Mouse (Mus musculus) hindbrain, embryonic 13.5 days (tissue): Measurements from ENCODE around the gene Rabgef1. TPM values are rescaled to one million over a fixed set of nuclear protein-coding genes. Genes with fewer than 3 reads are reported as not detected.
"Not testable (repeated sequence)": the region's sequence is repeated elsewhere in the genome, so short reads cannot be mapped to it uniquely, and the experiment has no call there.

Experiments
- ATAC-seq: fragments of 200-750 bp; cut with Nextera tagmentation; 2 replicates; pipeline ENCODE4 v1.8.0; 2017; ENCODE audit warnings: moderate TSS enrichment; ENCODE audit not compliant: low FRiP score
- H3K27ac ChIP-seq: fragments of 300-500 bp; sonication (generic); 2 replicates; pipeline ENCODE4 v1.5.1; 2015; ENCODE audit warnings: inconsistent platforms, mild to moderate bottlenecking, moderate library complexity
- H3K27me3 ChIP-seq: fragments of 300-500 bp; sonication (generic); 2 replicates; pipeline ENCODE4 v1.6.1; 2015; ENCODE audit warnings: mild to moderate bottlenecking, inconsistent platforms
- H3K36me3 ChIP-seq: fragments of 300-500 bp; sonication (generic); 2 replicates; pipeline ENCODE4 v1.6.1; 2015; ENCODE audit warnings: mild to moderate bottlenecking, inconsistent platforms
- H3K4me1 ChIP-seq: fragments of 300-500 bp; sonication (generic); replicated peaks from 2 replicates; pipeline ENCODE4 v1.6.1; 2015; ENCODE audit warnings: inconsistent platforms
- H3K4me2 ChIP-seq: fragments of 300-500 bp; sonication (generic); 2 replicates; pipeline ENCODE4 v1.6.1; 2015; ENCODE audit warnings: inconsistent platforms, mild to moderate bottlenecking, moderate library complexity
- H3K4me3 ChIP-seq: fragments of 300-500 bp; sonication (generic); 2 replicates; pipeline ENCODE4 v1.5.1; 2015; ENCODE audit warnings: mild to moderate bottlenecking, inconsistent platforms
- H3K9ac ChIP-seq: fragments of 300-500 bp; sonication (generic); 2 replicates; pipeline ENCODE4 v1.6.1; 2015; ENCODE audit warnings: mild to moderate bottlenecking, inconsistent platforms
- H3K9me3 ChIP-seq: fragments of 300-500 bp; sonication (generic); 2 replicates; pipeline ENCODE4 v1.6.1; 2016; ENCODE audit warnings: inconsistent platforms
- WGBS: fragments of 180-500 bp; shearing (Covaris S2); methylation state at CpG from one replicate; pipeline ENCODE4 v1.1.7; 2015; 5-methylcytosine and 5-hydroxymethylcytosine counted together
- polyA plus RNA-seq: library from polyadenylated mRNA; unstranded; fragments of >200 nt; fragmentation: Nextera tagmentation; extraction: Ambion mirVana; gene quantifications from 2 replicates; pipeline ENCODE4 v1.2.1, GENCODE M21; 2015

The Rabgef1 gene
- polyA plus RNA-seq, 1 experiment from 2014 or later, result 40.6 TPM

- 93% methylated on average over 3 of the region's 3 CpGs for WGBS
- no peaks in the 10 kb centered on the region for H3K9me3 ChIP-seq
- H3K9ac ChIP-seq, result no peak overlapping the region
- no peaks in the 10 kb centered on the region for H3K27me3 ChIP-seq
- H3K4me2 ChIP-seq, result no peak overlapping the region
- no peak overlapping the region for H3K27ac ChIP-seq
- no peak overlapping the region for H3K4me3 ChIP-seq
- peaks cover 20% of the 10 kb centered on the region for H3K4me1 ChIP-seq
- ATAC-seq, result no peak
- H3K36me3 ChIP-seq, result peaks cover 21% of the 10 kb centered on the region
Observed at GRCm38 (mm10) chr5:130226790-130227189, 55.2 kb downstream of the Rabgef1 start.

- Histone ChIP-seq H3K9ac (no peak overlapping the region), H3K4me1 (peaks cover 16% of the 10 kb centered on the region), H3K9me3 (no peaks in the 10 kb centered on the region), H3K36me3 (peaks cover 35% of the 10 kb centered on the region), H3K27me3 (no peaks in the 10 kb centered on the region), H3K4me3 (no peak overlapping the region), H3K27ac (no peak overlapping the region), H3K4me2 (no peak overlapping the region)
- 84% methylated on average over 4 of the region's 4 CpGs for WGBS
- ATAC-seq, result no peak
Observed at GRCm38 (mm10) chr5:130228120-130228519, 56.5 kb downstream of the Rabgef1 start.

DNA sequence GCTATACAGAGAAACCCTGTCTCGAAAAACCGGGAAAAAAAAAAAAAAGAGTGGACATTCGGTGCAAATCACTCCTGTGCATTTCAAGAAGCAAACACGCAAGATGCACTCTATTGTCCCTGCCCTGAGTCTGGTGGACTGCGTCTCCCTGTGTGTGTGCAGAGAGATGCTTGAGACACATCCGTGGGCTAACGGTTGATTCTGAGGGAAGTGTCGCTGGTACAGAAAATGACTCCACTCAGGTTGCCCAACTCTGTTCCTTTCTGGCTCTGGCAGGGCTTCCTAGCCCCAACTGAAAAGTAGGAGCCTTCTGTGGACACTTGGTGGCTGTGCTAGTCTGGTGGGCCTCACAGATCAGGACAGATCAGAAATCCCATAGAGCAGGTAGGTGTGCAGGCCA lies 64.7 kb downstream of the Rabgef1 start:
- ATAC-seq, result no peak
- Histone ChIP-seq H3K27ac (no peak overlapping the region), H3K4me3 (no peak overlapping the region), H3K4me2 (no peak overlapping the region), H3K4me1 (no peaks in the 10 kb centered on the region), H3K27me3 (no peaks in the 10 kb centered on the region), H3K9me3 (no peaks in the 10 kb centered on the region), H3K36me3 (peaks cover 97% of the 10 kb centered on the region), H3K9ac (no peak overlapping the region)
- WGBS, result 96% methylated on average over 8 of the region's 8 CpGs

DNA sequence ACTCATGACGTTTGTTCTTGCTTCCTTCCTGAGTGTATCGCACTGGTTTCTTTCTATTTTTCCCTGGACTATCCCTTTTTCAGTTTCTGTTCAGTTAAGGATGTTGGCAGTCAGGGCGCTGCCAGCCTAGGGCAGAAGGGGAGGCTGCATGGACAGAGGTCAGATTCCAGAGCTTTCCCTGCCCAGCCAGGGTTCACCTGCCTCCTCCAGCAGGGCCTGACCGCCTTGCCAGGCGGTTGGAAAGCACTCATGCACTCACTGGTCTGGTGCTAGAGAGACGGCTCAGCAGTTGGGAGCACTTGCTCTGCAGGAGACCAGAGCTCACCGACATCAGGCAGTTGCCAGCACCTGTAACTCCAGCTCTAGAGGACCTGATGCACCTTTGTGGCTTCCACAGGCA lies 67.6 kb downstream of the Rabgef1 start:
- Histone ChIP-seq H3K27ac (no peak overlapping the region), H3K4me3 (no peak overlapping the region), H3K4me1 (no peaks in the 10 kb centered on the region), H3K4me2 (no peak overlapping the region), H3K9ac (no peak overlapping the region), H3K27me3 (no peaks in the 10 kb centered on the region), H3K36me3 (peaks cover 96% of the 10 kb centered on the region), H3K9me3 (no peaks in the 10 kb centered on the region)
- 98% methylated on average over 7 of the region's 7 CpGs for WGBS
- no peak for ATAC-seq

GRCm38 (mm10) chr5:130239856-130240255 lies 68.3 kb downstream of the Rabgef1 start:
- 96% methylated on average over 2 of the region's 2 CpGs for WGBS
- H3K4me3 ChIP-seq, result no peak overlapping the region
- ATAC-seq, result no peak
- H3K9ac ChIP-seq, result no peak overlapping the region
- H3K4me1 ChIP-seq, result no peaks in the 10 kb centered on the region
- no peaks in the 10 kb centered on the region for H3K9me3 ChIP-seq
- no peak overlapping the region for H3K27ac ChIP-seq
- peaks cover 96% of the 10 kb centered on the region for H3K36me3 ChIP-seq
- H3K4me2 ChIP-seq, result no peak overlapping the region
- no peaks in the 10 kb centered on the region for H3K27me3 ChIP-seq

DNA sequence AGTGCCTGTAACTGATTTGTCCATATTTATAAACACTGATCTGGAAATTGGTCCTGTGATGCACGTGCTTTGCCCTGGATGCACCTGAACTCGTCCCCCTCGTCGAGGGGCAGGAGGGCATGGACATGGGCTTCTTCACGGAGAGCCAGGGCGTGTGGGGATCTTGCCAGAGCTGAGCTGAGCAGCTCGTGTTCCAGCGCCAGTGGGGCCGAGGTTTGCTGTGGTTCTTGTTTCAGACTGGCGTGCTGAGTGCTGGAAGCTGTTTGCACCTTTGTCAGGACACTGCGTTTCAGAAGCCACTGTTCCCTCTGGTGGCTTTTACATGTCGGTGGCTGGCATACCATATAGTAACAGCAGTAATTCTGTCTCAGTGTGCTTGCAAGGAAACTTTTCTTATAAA lies 69.8 kb downstream of the Rabgef1 start:
- no peak overlapping the region for H3K27ac ChIP-seq
- H3K9ac ChIP-seq, result no peak overlapping the region
- 95% methylated on average over 12 of the region's 12 CpGs for WGBS
- peaks cover 95% of the 10 kb centered on the region for H3K36me3 ChIP-seq
- H3K4me2 ChIP-seq, result no peak overlapping the region
- ATAC-seq, result no peak
- H3K4me3 ChIP-seq, result no peak overlapping the region
- no peaks in the 10 kb centered on the region for H3K9me3 ChIP-seq
- no peaks in the 10 kb centered on the region for H3K27me3 ChIP-seq
- no peaks in the 10 kb centered on the region for H3K4me1 ChIP-seq

- Histone ChIP-seq H3K9me3 (no peaks in the 10 kb centered on the region), H3K27me3 (no peaks in the 10 kb centered on the region), H3K4me2 (no peak overlapping the region), H3K27ac (no peak overlapping the region), H3K36me3 (peaks cover 96% of the 10 kb centered on the region), H3K4me1 (no peaks in the 10 kb centered on the region), H3K9ac (no peak overlapping the region), H3K4me3 (no peak overlapping the region)
- ATAC-seq, result no peak
- 85% methylated on average over 5 of the region's 5 CpGs for WGBS
Observed at GRCm38 (mm10) chr5:130247823-130248222, 76.2 kb downstream of the Rabgef1 start.

- ATAC-seq, result no peak
- 18% methylated on average over 19 of the region's 19 CpGs for WGBS
Observed at GRCm38 (mm10) chr5:130254164-130255016, 82.8 kb downstream of the Rabgef1 start.

GRCm38 (mm10) chr5:130255017-130255720 lies 83.6 kb downstream of the Rabgef1 start, which contains the start of the genes Sbds and Tyw1:
Sbds (minus strand) TSS chr5:130255530.
Tyw1 (plus strand) TSS chr5:130255619.
- under 1% methylated on average over 52 of the region's 52 CpGs for WGBS

More at GRCm38 (mm10) chr5:130254164-130255016, 82.8 kb downstream of the Rabgef1 start:
- Histone ChIP-seq H3K27ac (peak overlapping the region; percentile 87), H3K4me2 (peak overlapping the region; percentile 76), H3K27me3 (no peaks in the 10 kb centered on the region), H3K9me3 (no peaks in the 10 kb centered on the region), H3K9ac (peak overlapping the region; percentile 83), H3K4me3 (peak overlapping the region; percentile 65), H3K4me1 (peaks cover 34% of the 10 kb centered on the region), H3K36me3 (peaks cover 42% of the 10 kb centered on the region)

GRCm38 (mm10) chr5:130255799-130256525 lies 84.4 kb downstream of the Rabgef1 start:
- H3K9ac ChIP-seq, H3K27ac ChIP-seq, H3K27me3 ChIP-seq, H3K9me3 ChIP-seq: not testable (repeated sequence)
- 33% methylated on average over 20 of the region's 20 CpGs for WGBS
- Histone ChIP-seq H3K4me3 (peak overlapping the region; percentile 74), H3K4me2 (peak overlapping the region; percentile 76), H3K4me1 (peaks cover 34% of the 10 kb centered on the region), H3K36me3 (peaks cover 31% of the 10 kb centered on the region)
- ATAC-seq, result 0 out of 2 replicates have a peak, but pooled peaks have one; percentile 8

More at GRCm38 (mm10) chr5:130255017-130255720, 83.6 kb downstream of the Rabgef1 start, which contains the start of the genes Sbds and Tyw1:
- Histone ChIP-seq H3K36me3 (peaks cover 39% of the 10 kb centered on the region), H3K27me3 (no peaks in the 10 kb centered on the region), H3K9ac (peak within 1 kb of the TSS; percentile 83), H3K27ac (peak within 1 kb of the TSS; percentile 87), H3K4me2 (peak within 1 kb of the TSS; percentile 76), H3K4me1 (peaks cover 34% of the 10 kb centered on the region), H3K4me3 (peak within 1 kb of the TSS; percentile 74), H3K9me3 (no peaks in the 10 kb centered on the region)
- peak; percentile 91 for ATAC-seq

DNA sequence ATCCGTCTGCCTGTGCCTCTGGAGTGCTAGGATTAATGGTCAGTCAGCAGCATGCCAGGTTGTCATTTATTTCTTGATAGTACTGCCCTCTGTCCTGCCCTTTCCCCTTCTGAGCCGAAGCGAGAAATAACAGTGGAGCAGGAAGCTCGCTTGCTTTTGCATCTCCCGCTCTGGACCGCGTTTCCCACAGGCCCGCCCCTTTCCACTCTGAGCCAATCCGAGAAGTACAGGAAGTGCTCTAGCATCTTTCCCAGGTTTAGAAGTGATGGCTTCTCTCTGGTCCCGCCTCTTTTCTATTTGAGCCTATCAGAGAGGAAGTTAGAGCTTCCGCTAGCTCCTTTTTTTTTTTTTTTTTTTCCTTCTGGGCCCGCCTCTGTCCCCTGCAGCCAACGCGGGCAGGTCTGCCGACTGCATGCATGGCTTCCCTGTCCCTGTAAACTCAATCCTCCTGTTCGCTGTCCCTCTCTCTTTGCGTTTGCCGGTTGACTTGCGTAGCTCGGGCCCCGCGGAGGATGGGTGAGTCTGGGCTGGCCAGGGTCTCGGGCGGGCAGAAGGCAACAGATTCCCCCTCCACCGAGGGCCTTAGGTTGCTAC lies 85.2 kb downstream of the Rabgef1 start:
- H3K9me3 ChIP-seq, result no peaks in the 10 kb centered on the region
- H3K9ac ChIP-seq, result peak overlapping the region; percentile 82
- peaks cover 24% of the 10 kb centered on the region for H3K36me3 ChIP-seq
- WGBS, result under 1% methylated on average over 25 of the region's 25 CpGs
- peak; percentile 94 for ATAC-seq
- H3K27me3 ChIP-seq, result no peaks in the 10 kb centered on the region
- peaks cover 34% of the 10 kb centered on the region for H3K4me1 ChIP-seq
- H3K4me3 ChIP-seq, result peak overlapping the region; percentile 74
- H3K4me2 ChIP-seq, result peak overlapping the region; percentile 76
- peak overlapping the region; percentile 87 for H3K27ac ChIP-seq
